Mouse (Mus musculus) embryo, embryonic 10.5 days (tissue): ENCODE measurements around the gene Clec10a.

Source experiments
- DNase-seq: peaks from one replicate; pipeline ENCODE4 v3.0.0-alpha.2; 2015; ENCODE audit warnings: low spot score

The Clec10a gene

GRCm38 (mm10) chr11:70185120-70185519 lies 29.1 kb downstream of the Clec10a start:
- no peak for DNase-seq

GRCm38 (mm10) chr11:70189319-70190134 lies 33.5 kb downstream of the Clec10a start:
- no peak for DNase-seq

- DNase-seq: no peak
Measured at GRCm38 (mm10) chr11:70191188-70191587, 35.2 kb downstream of the Clec10a start.

GRCm38 (mm10) chr11:70192157-70192556 lies 36.2 kb downstream of the Clec10a start:
- no peak for DNase-seq

- peak; percentile 13 for DNase-seq
Measured at GRCm38 (mm10) chr11:70193354-70194285, 37.6 kb downstream of the Clec10a start.

GRCm38 (mm10) chr11:70198332-70198731 lies 42.3 kb downstream of the Clec10a start:
- DNase-seq: no peak

- no peak for DNase-seq
Measured at GRCm38 (mm10) chr11:70199107-70199506, 43.1 kb downstream of the Clec10a start.

GRCm38 (mm10) chr11:70200036-70200608 lies 44.1 kb downstream of the Clec10a start:
- no peak for DNase-seq

GRCm38 (mm10) chr11:70201691-70202090 lies 45.7 kb downstream of the Clec10a start:
- peak; percentile 90 for DNase-seq

GRCm38 (mm10) chr11:70206801-70207200 lies 50.8 kb downstream of the Clec10a start:
- no peak for DNase-seq

GRCm38 (mm10) chr11:70207283-70207682 lies 51.3 kb downstream of the Clec10a start:
- DNase-seq: no peak

GRCm38 (mm10) chr11:70208778-70209388 lies 52.9 kb downstream of the Clec10a start:
- DNase-seq: no peak

GRCm38 (mm10) chr11:70210681-70211080 lies 54.7 kb downstream of the Clec10a start:
- no peak for DNase-seq

- DNase-seq: no peak
Measured at GRCm38 (mm10) chr11:70211972-70212371, 56.0 kb downstream of the Clec10a start.

- no peak for DNase-seq
Measured at GRCm38 (mm10) chr11:70212423-70212822, 56.4 kb downstream of the Clec10a start, which contains the start of gene Slc16a11. Gene Slc16a11 (plus strand): TSS chr11:70212752.

GRCm38 (mm10) chr11:70212896-70213295 lies 56.9 kb downstream of the Clec10a start:
- peak; percentile 80 for DNase-seq

GRCm38 (mm10) chr11:70213736-70214135 lies 57.7 kb downstream of the Clec10a start:
- DNase-seq: no peak

GRCm38 (mm10) chr11:70214191-70214855 lies 58.3 kb downstream of the Clec10a start:
- DNase-seq: peak; percentile 34

- no peak for DNase-seq
Measured at GRCm38 (mm10) chr11:70214856-70215209, 58.8 kb downstream of the Clec10a start.

GRCm38 (mm10) chr11:70215301-70215700 lies 59.3 kb downstream of the Clec10a start:
- DNase-seq: no peak

GRCm38 (mm10) chr11:70216103-70216502 lies 60.1 kb downstream of the Clec10a start:
- DNase-seq: no peak
